Mouse (Mus musculus) midbrain, embryonic 14.5 days (tissue): Measurements from ENCODE around the gene St3gal4. TPM values are rescaled to one million over a fixed set of nuclear protein-coding genes. Genes with fewer than 3 reads are reported as not detected.

Experiments
- ATAC-seq: fragments of 200-750 bp; cut with Nextera tagmentation; 2 replicates; pipeline ENCODE4 v1.8.0; 2017; ENCODE audit warnings: moderate number of reproducible peaks, moderate library complexity; ENCODE audit not compliant: low FRiP score, low TSS enrichment
- DNase-seq: peaks from one replicate; pipeline ENCODE4 v3.0.0-alpha.2; 2015
- H3K27ac ChIP-seq: fragments of 300-500 bp; sonication (generic); replicated peaks from 2 replicates; pipeline ENCODE4 v1.5.1; 2014; ENCODE audit warnings: mild to moderate bottlenecking, low read depth, low read length, moderate library complexity
- H3K27me3 ChIP-seq: fragments of 300-500 bp; sonication (generic); 2 replicates; pipeline ENCODE4 v1.6.1; 2014; ENCODE audit warnings: low read length, control low read depth, mixed read lengths; ENCODE audit not compliant: control insufficient read depth, insufficient read depth
- H3K36me3 ChIP-seq: fragments of 300-500 bp; sonication (generic); 2 replicates; pipeline ENCODE4 v1.6.1; 2014; ENCODE audit warnings: low read length, control low read depth; ENCODE audit not compliant: control insufficient read depth, insufficient read depth
- H3K4me1 ChIP-seq: fragments of 300-500 bp; sonication (generic); 2 replicates; pipeline ENCODE4 v1.6.1; 2014; ENCODE audit warnings: mild to moderate bottlenecking, antibody characterized with exemption, low read length, control low read depth; ENCODE audit not compliant: control insufficient read depth, insufficient read depth
- H3K4me2 ChIP-seq: fragments of 300-500 bp; sonication (generic); 2 replicates; pipeline ENCODE4 v1.6.1; 2014; ENCODE audit warnings: mild to moderate bottlenecking, low read length, moderate library complexity
- H3K4me3 ChIP-seq: fragments of 300-500 bp; sonication (generic); replicated peaks from 2 replicates; pipeline ENCODE4 v1.5.1; 2014; ENCODE audit warnings: low read depth, low read length
- H3K9ac ChIP-seq: fragments of 300-500 bp; sonication (generic); replicated peaks from 2 replicates; pipeline ENCODE4 v1.6.1; 2014; ENCODE audit warnings: mild to moderate bottlenecking, low read length, moderate library complexity
- H3K9me3 ChIP-seq: fragments of 300-500 bp; sonication (generic); 2 replicates; pipeline ENCODE4 v1.6.1; 2016; ENCODE audit warnings: low read length, control low read depth, mixed read lengths; ENCODE audit not compliant: control insufficient read depth
- WGBS: fragments of 180-500 bp; shearing (Covaris S2); extraction: QIAGEN DNeasy Blood & Tissue Kit; methylation state at CpG from one replicate; pipeline ENCODE4 v1.1.7; 2014; 5-methylcytosine and 5-hydroxymethylcytosine counted together
- polyA plus RNA-seq: library from polyadenylated mRNA; unstranded; fragments of >200 nt; fragmentation: Nextera tagmentation; extraction: Ambion mirVana; gene quantifications from 2 replicates; pipeline ENCODE4 v1.2.1, GENCODE M21; 2014

Gene St3gal4
- polyA plus RNA-seq, 1 experiment from 2014 or later, result 11.1 TPM

- DNase-seq, result no peak
- Histone ChIP-seq H3K4me2 (no peak overlapping the region), H3K27me3 (no peaks in the 10 kb centered on the region), H3K27ac (no peak overlapping the region), H3K4me3 (no peak overlapping the region), H3K36me3 (no peaks in the 10 kb centered on the region), H3K4me1 (no peaks in the 10 kb centered on the region), H3K9me3 (no peaks in the 10 kb centered on the region), H3K9ac (no peak overlapping the region)
- 88% methylated on average over 14 of the region's 14 CpGs for WGBS
- no peak for ATAC-seq
These were observed 111.2 kb downstream of the St3gal4 start for GRCm38 (mm10) chr9:35007697-35008341.

GRCm38 (mm10) chr9:35004113-35004512 is 115.0 kb downstream of the St3gal4 start:
- Histone ChIP-seq H3K27me3 (no peaks in the 10 kb centered on the region), H3K4me1 (no peaks in the 10 kb centered on the region), H3K4me3 (no peak overlapping the region), H3K9ac (no peak overlapping the region), H3K36me3 (no peaks in the 10 kb centered on the region), H3K27ac (no peak overlapping the region), H3K9me3 (no peaks in the 10 kb centered on the region), H3K4me2 (no peak overlapping the region)
- no peak for ATAC-seq
- 95% methylated on average over 4 of the region's 4 CpGs for WGBS
- no peak for DNase-seq

- Histone ChIP-seq H3K9ac (no peak overlapping the region), H3K4me1 (peaks cover 10% of the 10 kb centered on the region), H3K27ac (no peak overlapping the region), H3K27me3 (no peaks in the 10 kb centered on the region), H3K9me3 (no peaks in the 10 kb centered on the region), H3K4me2 (no peak overlapping the region), H3K4me3 (no peak overlapping the region), H3K36me3 (no peaks in the 10 kb centered on the region)
- 57% methylated on average over 9 of the region's 9 CpGs for WGBS
- ATAC-seq, result no peak
- DNase-seq, result no peak
These were observed 120.9 kb downstream of the St3gal4 start for GRCm38 (mm10) chr9:34997880-34998865.

Other genes starting within 250 kb of the St3gal4 start
- 74.6 and 81.0 TPM in 2 replicates for gene Dcps, start 56.8 kb upstream of the St3gal4 start, polyA plus RNA-seq
- gene Srpr, start 80.9 kb upstream of the St3gal4 start, polyA plus RNA-seq, result 49.0 and 72.5 TPM in 2 replicates
- gene Tirap, start 81.0 kb upstream of the St3gal4 start, polyA plus RNA-seq, result 4.0 and 6.3 TPM in 2 replicates
- gene Foxred1, start 91.8 kb upstream of the St3gal4 start, polyA plus RNA-seq, result 32.9 and 40.6 TPM in 2 replicates
- gene Fam118b, start 148.5 kb upstream of the St3gal4 start, polyA plus RNA-seq, result 65.1 and 68.3 TPM in 2 replicates
- 18.1 and 19.4 TPM in 2 replicates for gene Rpusd4, start 148.6 kb upstream of the St3gal4 start, polyA plus RNA-seq